Mouse (Mus musculus) limb, embryonic 15.5 days (tissue): ENCODE results near the gene Cd200r3. TPM values are rescaled to one million over a fixed set of nuclear protein-coding genes. Genes with fewer than 3 reads are reported as not detected.
A peak's percentile ranks its signal among the peaks of the same experiment; 100 is the strongest.

Experiments used
- ATAC-seq: fragments of 200-750 bp; cut with Nextera tagmentation; 2 replicates; pipeline ENCODE4 v1.8.0; 2017; ENCODE audit warnings: low read depth, moderate TSS enrichment; ENCODE audit not compliant: insufficient number of reproducible peaks, low FRiP score, low TSS enrichment
- H3K27ac ChIP-seq: fragments of 300-500 bp; sonication (generic); 2 replicates; pipeline ENCODE4 v1.5.1; 2015; ENCODE audit warnings: moderate library complexity, mild to moderate bottlenecking, inconsistent platforms
- H3K27me3 ChIP-seq: fragments of 300-500 bp; sonication (generic); 2 replicates; pipeline ENCODE4 v1.6.1; 2015; ENCODE audit warnings: inconsistent platforms
- H3K36me3 ChIP-seq: fragments of 300-500 bp; sonication (generic); 2 replicates; pipeline ENCODE4 v1.6.1; 2015; ENCODE audit warnings: inconsistent platforms
- H3K4me1 ChIP-seq: fragments of 300-500 bp; sonication (generic); 2 replicates; pipeline ENCODE4 v1.6.1; 2015; ENCODE audit warnings: inconsistent platforms
- H3K4me2 ChIP-seq: fragments of 300-500 bp; sonication (generic); 2 replicates; pipeline ENCODE4 v1.6.1; 2015; ENCODE audit warnings: mild to moderate bottlenecking, inconsistent platforms
- H3K4me3 ChIP-seq: fragments of 300-500 bp; sonication (generic); 2 replicates; pipeline ENCODE4 v1.5.1; 2015; ENCODE audit warnings: mild to moderate bottlenecking, inconsistent platforms
- H3K9ac ChIP-seq: fragments of 300-500 bp; sonication (generic); 2 replicates; pipeline ENCODE4 v1.6.1; 2015; ENCODE audit warnings: inconsistent platforms
- H3K9me3 ChIP-seq: fragments of 300-500 bp; sonication (generic); 2 replicates; pipeline ENCODE4 v1.6.1; 2016; ENCODE audit warnings: inconsistent platforms
- WGBS: fragments of 180-500 bp; shearing (Covaris S2); methylation state at CpG from one replicate; pipeline ENCODE4 v1.1.7; 2015; 5-methylcytosine and 5-hydroxymethylcytosine counted together
- polyA plus RNA-seq: library from polyadenylated mRNA; unstranded; fragments of >200 nt; fragmentation: Nextera tagmentation; extraction: Ambion mirVana; gene quantifications from 2 replicates; pipeline ENCODE4 v1.2.1, GENCODE M21; 2015

Cd200r3 gene
- 3.6 and 4.1 TPM in 2 replicates for polyA plus RNA-seq

GRCm38 (mm10) chr16:44943468-44943867 lies at the start of gene Cd200r3:
Gene Cd200r3 (plus strand): TSS chr16:44943678.
- Histone ChIP-seq H3K9me3 (no peaks in the 10 kb centered on the region), H3K9ac (no peak within 1 kb of the TSS), H3K36me3 (no peaks in the 10 kb centered on the region), H3K27me3 (no peaks in the 10 kb centered on the region), H3K4me2 (no peak within 1 kb of the TSS), H3K4me1 (no peaks in the 10 kb centered on the region), H3K4me3 (no peak within 1 kb of the TSS), H3K27ac (no peak within 1 kb of the TSS)
- WGBS: 78% methylated on average over 3 of the region's 3 CpGs
- no peak for ATAC-seq

GRCm38 (mm10) chr16:44932016-44932415 lies 11.5 kb upstream of the Cd200r3 start:
- Histone ChIP-seq H3K4me2 (no peak overlapping the region), H3K4me3 (no peak overlapping the region), H3K9me3 (no peaks in the 10 kb centered on the region), H3K9ac (no peak overlapping the region), H3K27ac (no peak overlapping the region), H3K27me3 (no peaks in the 10 kb centered on the region), H3K4me1 (no peaks in the 10 kb centered on the region), H3K36me3 (no peaks in the 10 kb centered on the region)
- ATAC-seq: no peak
- 79% methylated on average over 1 of the region's 1 CpGs for WGBS

- Histone ChIP-seq H3K27me3 (no peaks in the 10 kb centered on the region), H3K9me3 (no peaks in the 10 kb centered on the region), H3K4me1 (no peaks in the 10 kb centered on the region), H3K4me3 (no peak overlapping the region), H3K9ac (no peak overlapping the region), H3K36me3 (no peaks in the 10 kb centered on the region), H3K4me2 (no peak overlapping the region), H3K27ac (no peak overlapping the region)
- no peak for ATAC-seq
- 70% methylated on average over 4 of the region's 4 CpGs for WGBS
These were observed 8.1 kb downstream of the Cd200r3 start for GRCm38 (mm10) chr16:44951360-44952114.

GRCm38 (mm10) chr16:44962296-44962695 lies 18.8 kb downstream of the Cd200r3 start:
- Histone ChIP-seq H3K36me3 (no peaks in the 10 kb centered on the region), H3K4me1 (0 out of 2 replicates have a peak, but pooled peaks cover 2% of the 10 kb centered on the region), H3K4me2 (no peak overlapping the region), H3K9ac (no peak overlapping the region), H3K27ac (no peak overlapping the region), H3K4me3 (no peak overlapping the region), H3K27me3 (no peaks in the 10 kb centered on the region), H3K9me3 (no peaks in the 10 kb centered on the region)
- 83% methylated on average over 2 of the region's 2 CpGs for WGBS
- ATAC-seq: no peak

GRCm38 (mm10) chr16:44962777-44963176 lies 19.3 kb downstream of the Cd200r3 start:
- ATAC-seq: no peak
- Histone ChIP-seq H3K27me3 (no peaks in the 10 kb centered on the region), H3K27ac (no peak overlapping the region), H3K9me3 (no peaks in the 10 kb centered on the region), H3K4me2 (no peak overlapping the region), H3K9ac (no peak overlapping the region), H3K4me1 (0 out of 2 replicates have a peak, but pooled peaks cover 2% of the 10 kb centered on the region), H3K4me3 (no peak overlapping the region), H3K36me3 (no peaks in the 10 kb centered on the region)
- 73% methylated on average over 2 of the region's 2 CpGs for WGBS

GRCm38 (mm10) chr16:44964526-44965374 lies 21.3 kb downstream of the Cd200r3 start:
- Histone ChIP-seq H3K27ac (no peak overlapping the region), H3K4me1 (0 out of 2 replicates have a peak, but pooled peaks cover 2% of the 10 kb centered on the region), H3K4me2 (no peak overlapping the region), H3K9me3 (no peaks in the 10 kb centered on the region), H3K4me3 (no peak overlapping the region), H3K27me3 (no peaks in the 10 kb centered on the region), H3K36me3 (no peaks in the 10 kb centered on the region), H3K9ac (no peak overlapping the region)
- WGBS: 94% methylated on average over 6 of the region's 6 CpGs
- no peak for ATAC-seq

- no peaks in the 10 kb centered on the region for H3K36me3 ChIP-seq
- no peak for ATAC-seq
- H3K4me3 ChIP-seq: no peak overlapping the region
- 87% methylated on average over 8 of the region's 8 CpGs for WGBS
- no peak overlapping the region for H3K27ac ChIP-seq
- H3K9me3 ChIP-seq: no peaks in the 10 kb centered on the region
- H3K4me1 ChIP-seq: 0 out of 2 replicates have a peak, but pooled peaks cover 2% of the 10 kb centered on the region
- no peak overlapping the region for H3K9ac ChIP-seq
- no peak overlapping the region for H3K4me2 ChIP-seq
- no peaks in the 10 kb centered on the region for H3K27me3 ChIP-seq
These were observed 21.9 kb downstream of the Cd200r3 start for GRCm38 (mm10) chr16:44965428-44965827.

GRCm38 (mm10) chr16:44965890-44966289 lies 22.4 kb downstream of the Cd200r3 start:
- no peak overlapping the region for H3K4me3 ChIP-seq
- H3K36me3 ChIP-seq: no peaks in the 10 kb centered on the region

GRCm38 (mm10) chr16:44966891-44967290 lies 23.4 kb downstream of the Cd200r3 start:
- ATAC-seq: no peak
- H3K9me3 ChIP-seq: no peaks in the 10 kb centered on the region
- 30% methylated on average over 4 of the region's 4 CpGs for WGBS

More at GRCm38 (mm10) chr16:44965890-44966289, 22.4 kb downstream of the Cd200r3 start:
- H3K27me3 ChIP-seq: no peaks in the 10 kb centered on the region
- no peaks in the 10 kb centered on the region for H3K9me3 ChIP-seq
- no peak overlapping the region for H3K4me2 ChIP-seq
- ATAC-seq: no peak
- 0 out of 2 replicates have a peak, but pooled peaks cover 2% of the 10 kb centered on the region for H3K4me1 ChIP-seq
- H3K9ac ChIP-seq: no peak overlapping the region
- no peak overlapping the region for H3K27ac ChIP-seq
- WGBS: 40% methylated on average over 3 of the region's 3 CpGs

GRCm38 (mm10) chr16:44968113-44968512 lies 24.6 kb downstream of the Cd200r3 start:
- no peaks in the 10 kb centered on the region for H3K36me3 ChIP-seq
- WGBS: 95% methylated on average over 3 of the region's 3 CpGs
- no peak overlapping the region for H3K9ac ChIP-seq
- no peak overlapping the region for H3K27ac ChIP-seq
- no peak overlapping the region for H3K4me2 ChIP-seq
- H3K4me1 ChIP-seq: 0 out of 2 replicates have a peak, but pooled peaks cover 2% of the 10 kb centered on the region
- no peaks in the 10 kb centered on the region for H3K9me3 ChIP-seq
- H3K27me3 ChIP-seq: no peaks in the 10 kb centered on the region
- no peak for ATAC-seq
- no peak overlapping the region for H3K4me3 ChIP-seq

More at GRCm38 (mm10) chr16:44966891-44967290, 23.4 kb downstream of the Cd200r3 start:
- H3K36me3 ChIP-seq: no peaks in the 10 kb centered on the region
- H3K4me1 ChIP-seq: 0 out of 2 replicates have a peak, but pooled peaks cover 2% of the 10 kb centered on the region
- H3K27me3 ChIP-seq: no peaks in the 10 kb centered on the region
- H3K27ac ChIP-seq: no peak overlapping the region
- H3K9ac ChIP-seq: no peak overlapping the region
- no peak overlapping the region for H3K4me3 ChIP-seq
- no peak overlapping the region for H3K4me2 ChIP-seq

- ATAC-seq: no peak; the same call in 1 of the 2 replicates
- Histone ChIP-seq H3K9me3 (no peaks in the 10 kb centered on the region; the same call in 1 of the 2 replicates), H3K4me3 (no peak overlapping the region), H3K4me2 (no peak overlapping the region), H3K9ac (no peak overlapping the region), H3K27me3 (no peaks in the 10 kb centered on the region), H3K4me1 (no peaks in the 10 kb centered on the region), H3K27ac (peak overlapping the region; percentile 28; the same call in 1 of the 2 replicates), H3K36me3 (no peaks in the 10 kb centered on the region)
- 41% methylated on average over 4 of the region's 4 CpGs for WGBS
These were observed 27.4 kb downstream of the Cd200r3 start for GRCm38 (mm10) chr16:44970925-44971324.
